Mouse (Mus musculus) MEL-GATA-1-ER (cell line): ENCODE data around the gene Abracl.
A peak's percentile ranks its signal among the peaks of the same experiment; 100 is the strongest.

Experiments
- DNase-seq: peaks from one replicate; pipeline ENCODE4 v3.0.0-alpha.2; 2012; ENCODE audit warnings: low read depth; ENCODE audit errors: extremely low read depth

Gene Abracl

DNA sequence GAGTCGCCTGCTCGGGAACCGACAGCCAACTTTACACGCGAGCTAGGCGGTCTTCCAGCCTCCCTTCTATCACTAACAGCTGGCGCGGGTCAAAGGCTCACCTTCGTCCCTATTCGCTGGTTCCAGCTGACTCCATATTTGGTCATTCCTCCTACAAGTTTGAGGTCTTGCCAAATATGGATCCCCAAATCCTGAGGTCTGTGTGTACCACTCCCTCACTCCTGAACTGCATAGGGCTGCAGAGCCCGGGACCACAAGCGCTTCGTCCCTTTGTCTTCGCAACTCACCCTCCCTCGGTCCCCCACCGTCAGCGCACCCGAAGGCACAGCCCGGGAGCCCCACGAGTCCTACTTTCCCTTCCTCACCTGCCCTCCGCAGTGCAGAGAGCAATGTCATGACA lies 776 bp downstream of the Abracl start:
- DNase-seq: peak; percentile 67

GRCm38 (mm10) chr10:18021576-18022311 lies 1.3 kb downstream of the Abracl start:
- peak; percentile 6 for DNase-seq

GRCm38 (mm10) chr10:18020846-18021245 lies 2.2 kb downstream of the Abracl start:
- no peak for DNase-seq

- DNase-seq: no peak
These were observed 2.6 kb downstream of the Abracl start for GRCm38 (mm10) chr10:18020443-18020842.

- DNase-seq: no peak
These were observed 11.3 kb downstream of the Abracl start for GRCm38 (mm10) chr10:18011761-18012160.

GRCm38 (mm10) chr10:18009744-18010143 lies 13.3 kb downstream of the Abracl start:
- no peak for DNase-seq

GRCm38 (mm10) chr10:18008118-18008517 lies 15.0 kb downstream of the Abracl start:
- DNase-seq: no peak

GRCm38 (mm10) chr10:18007243-18007642 lies 15.8 kb downstream of the Abracl start:
- DNase-seq: no peak

- no peak for DNase-seq
These were observed 16.3 kb downstream of the Abracl start for GRCm38 (mm10) chr10:18006756-18007155.

DNA sequence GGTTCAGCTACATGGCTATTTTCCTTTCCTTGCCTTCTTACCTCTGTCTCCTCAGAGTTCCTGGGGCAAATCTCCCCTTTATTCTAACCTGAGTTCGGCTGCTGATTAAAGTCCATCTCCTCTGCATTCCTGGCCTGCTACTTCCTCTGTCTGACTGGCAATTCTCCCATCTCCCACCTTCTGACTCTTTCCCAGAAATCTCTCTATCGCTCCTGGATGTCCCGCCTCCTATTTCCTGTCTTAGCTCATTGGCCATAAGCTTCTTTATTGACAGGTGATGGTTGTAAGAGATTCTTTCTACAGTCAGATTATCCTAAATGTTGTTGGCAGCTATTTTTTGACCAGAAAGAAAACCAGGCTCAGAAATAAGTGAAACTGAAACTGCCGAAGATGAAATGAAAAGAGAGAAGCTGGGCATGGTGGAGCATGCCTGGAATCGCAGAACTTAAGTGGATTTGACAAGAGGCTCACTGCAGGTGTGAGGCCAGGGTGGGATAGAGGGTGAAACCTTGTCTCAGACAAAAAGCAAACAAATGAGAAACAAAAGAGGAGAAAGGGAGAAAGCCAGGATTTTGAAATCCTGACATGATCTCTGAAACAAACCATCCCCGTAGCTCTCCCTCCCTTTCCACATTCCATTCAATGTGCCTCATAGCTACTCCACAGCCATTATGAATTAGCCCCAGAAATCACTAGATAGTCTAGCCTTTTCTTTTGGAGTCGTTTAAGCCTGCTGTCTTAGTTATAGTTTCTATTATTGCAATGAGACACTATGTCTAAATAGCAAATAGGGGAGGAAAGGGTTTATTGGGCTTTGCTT lies 17.7 kb downstream of the Abracl start:
- DNase-seq: no peak

- DNase-seq: no peak
These were observed 19.0 kb downstream of the Abracl start for GRCm38 (mm10) chr10:18003966-18004637.

DNA sequence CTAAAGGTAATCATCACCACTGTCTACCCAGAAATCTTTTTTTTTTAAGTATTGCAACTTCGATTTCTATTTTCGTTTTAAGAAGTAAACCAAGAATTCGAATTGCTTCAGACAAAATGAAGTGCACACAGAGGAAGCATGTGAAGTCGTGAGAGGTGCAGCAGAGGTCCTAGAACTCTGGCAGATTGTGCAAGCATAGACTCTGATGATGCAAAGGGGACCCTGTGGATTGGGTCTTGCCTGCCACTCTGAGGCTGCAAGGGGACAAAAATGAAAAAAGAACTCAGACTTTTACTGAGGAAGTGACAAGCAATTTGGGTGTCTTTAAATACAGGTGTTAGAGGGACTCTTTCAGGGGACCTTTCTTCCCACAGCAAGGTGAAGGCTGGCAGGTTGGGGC lies 32.5 kb downstream of the Abracl start:
- DNase-seq: no peak

DNA sequence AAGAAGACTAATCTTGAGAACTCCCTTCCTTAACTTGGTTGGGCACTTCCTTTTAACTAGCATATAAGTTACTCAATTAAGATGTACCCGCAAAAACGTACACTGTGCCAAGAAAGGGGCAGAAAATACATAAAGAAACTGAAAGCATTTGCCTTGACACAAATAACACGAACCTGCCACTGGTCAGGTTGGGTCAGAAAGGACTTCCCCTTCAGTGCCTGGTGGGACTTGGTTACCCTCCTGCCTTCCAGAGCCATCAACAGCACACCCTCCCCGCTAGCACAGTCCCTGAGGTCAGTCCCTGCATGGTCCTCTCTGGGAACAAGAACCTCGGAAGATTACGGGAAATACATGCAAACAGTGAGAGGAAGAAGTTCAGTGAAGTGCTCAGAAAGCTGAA lies 34.0 kb downstream of the Abracl start:
- DNase-seq: no peak

- no peak for DNase-seq
These were observed 35.2 kb downstream of the Abracl start for GRCm38 (mm10) chr10:17987823-17988423.

DNA sequence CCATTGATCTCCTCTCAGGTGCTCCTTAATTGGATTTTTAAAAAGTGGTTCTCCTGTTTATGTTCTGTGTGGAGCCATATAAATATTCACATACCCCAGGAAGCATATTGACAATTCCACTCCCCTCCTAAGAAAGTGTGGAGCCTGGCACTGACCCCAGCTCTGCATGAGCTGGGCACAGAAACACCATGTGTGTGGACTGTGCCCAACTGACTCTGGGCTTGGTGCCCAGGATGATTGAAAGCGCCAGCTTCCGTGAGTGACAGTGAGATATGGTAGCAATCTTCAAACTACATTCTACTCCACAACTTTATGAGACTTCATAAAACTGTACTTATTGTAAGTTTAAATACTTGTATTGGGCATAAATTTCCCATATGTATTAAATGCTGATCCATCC lies 39.8 kb downstream of the Abracl start:
- DNase-seq: no peak

DNA sequence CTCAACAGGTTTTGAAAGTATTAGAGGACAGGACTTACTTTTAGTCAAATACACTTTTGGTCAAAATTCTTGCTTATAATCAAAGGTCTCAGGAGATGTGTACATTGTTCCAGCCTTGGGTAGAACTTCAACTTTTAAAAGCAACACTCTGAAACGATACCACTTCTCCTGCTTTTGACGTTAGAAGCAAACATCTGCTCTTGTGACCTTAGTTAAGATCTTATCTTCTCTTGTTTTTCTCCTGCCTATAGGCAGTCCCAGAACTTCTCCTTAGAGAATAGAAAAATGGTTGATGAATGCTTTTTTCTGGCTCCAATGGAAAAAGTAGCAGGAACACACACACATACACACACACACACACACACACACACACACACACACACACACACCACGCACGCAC lies 57.0 kb downstream of the Abracl start:
- no peak for DNase-seq
